Mouse (Mus musculus): ENCODE measurements around the gene Plcl2. TPM values are rescaled to one million over a fixed set of nuclear protein-coding genes. Genes with fewer than 3 reads are reported as not detected.

Gene Plcl2
- polyA plus RNA-seq (2014; fragmentation: Illumina TruSeq; extraction: RNeasy Lipid Tissue Mini Kit (QIAGEN cat#74804); ENCODE audit: low read depth, low replicate concordance): 3.6 TPM

GRCm38 (mm10) chr17:50509251-50510104 is at the start of gene Plcl2:
Gene Plcl2 (plus strand): TSS chr17:50509403.

Other genes starting within 250 kb of the Plcl2 start
- 418 TPM for gene Dazl, start 215.8 kb upstream of the Plcl2 start, polyA plus RNA-seq (2014; fragmentation: Illumina TruSeq; extraction: RNeasy Lipid Tissue Mini Kit (QIAGEN cat#74804); ENCODE audit: low read depth, low replicate concordance)

Measured in testis, adult 10 weeks (tissue).